Mouse (Mus musculus) cerebral cortex, adult 2 months (tissue): ENCODE data around the gene Tpx2.

Experiments used
- WGBS: fragments of 180-500 bp; shearing (Covaris S2); methylation state at CpG from one replicate; pipeline ENCODE4 v1.1.7; 2018; 5-methylcytosine and 5-hydroxymethylcytosine counted together

Tpx2 gene

DNA sequence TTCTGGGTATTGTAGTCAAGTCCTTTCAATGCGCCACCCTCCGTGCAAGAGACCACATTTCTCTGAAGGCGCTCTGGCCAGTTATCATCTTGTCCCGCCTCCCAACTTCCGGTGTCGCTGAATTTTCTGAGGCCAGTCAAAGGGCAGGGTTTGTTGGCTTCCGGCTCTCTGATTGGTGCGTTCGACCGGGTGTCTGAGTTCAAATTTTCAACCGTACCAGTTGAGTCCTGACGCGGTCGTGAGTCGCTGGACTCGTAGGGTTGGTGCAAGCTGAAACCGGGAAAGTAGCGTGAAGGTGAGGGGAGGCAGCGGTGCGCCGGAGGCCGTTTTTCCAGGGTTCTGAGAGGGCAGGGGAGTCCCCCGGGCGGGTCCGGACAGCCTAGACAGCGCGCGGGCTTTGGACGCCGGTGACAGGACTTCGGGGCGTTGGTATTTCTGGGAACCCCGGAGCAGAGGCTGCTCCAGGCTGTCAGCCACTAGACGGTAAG is at the start of gene Tpx2:
TSS of gene Tpx2 (plus strand) at position 150 of the 488 bp plus-strand sequence.
- under 1% methylated on average over 34 of the region's 34 CpGs for WGBS

DNA sequence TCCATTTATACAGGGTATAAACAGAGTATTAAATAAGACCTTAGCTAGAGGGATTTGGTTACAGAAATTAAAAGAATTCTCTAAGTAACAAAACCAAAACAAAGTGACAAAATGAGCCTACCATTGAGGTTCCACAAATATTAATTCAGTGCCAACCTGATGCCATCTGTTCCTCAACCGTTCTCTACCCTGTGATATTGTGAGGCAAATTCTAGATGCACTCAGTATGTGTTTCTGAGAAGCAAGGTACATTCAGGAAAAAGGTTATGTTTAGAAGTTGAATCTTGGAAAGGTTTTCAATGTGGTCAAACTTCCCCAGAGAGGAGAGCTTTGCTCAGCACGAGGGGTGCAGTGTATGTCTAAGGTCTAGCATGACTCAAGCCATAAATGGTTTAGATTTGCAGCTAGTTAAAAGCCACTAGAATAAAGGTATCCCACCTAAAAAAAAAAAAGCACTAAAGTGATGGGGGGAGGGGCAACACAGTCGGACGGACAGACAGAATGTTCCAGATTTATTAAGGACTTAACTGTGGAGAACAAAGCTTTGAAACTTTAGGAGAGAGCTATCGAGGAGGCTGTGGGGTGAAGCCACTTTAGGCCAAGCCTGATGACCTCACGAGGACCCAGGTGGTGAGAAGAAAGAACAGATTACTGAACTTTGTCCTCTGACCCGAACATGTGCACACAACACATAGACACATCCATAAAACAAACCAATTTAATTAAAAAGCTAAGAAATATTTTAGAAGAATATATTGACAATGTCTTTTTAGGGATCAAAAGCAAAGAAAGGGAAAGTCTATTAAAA is 47.6 kb upstream of the Tpx2 start:
- WGBS: 67% methylated on average over 7 of the region's 7 CpGs

DNA sequence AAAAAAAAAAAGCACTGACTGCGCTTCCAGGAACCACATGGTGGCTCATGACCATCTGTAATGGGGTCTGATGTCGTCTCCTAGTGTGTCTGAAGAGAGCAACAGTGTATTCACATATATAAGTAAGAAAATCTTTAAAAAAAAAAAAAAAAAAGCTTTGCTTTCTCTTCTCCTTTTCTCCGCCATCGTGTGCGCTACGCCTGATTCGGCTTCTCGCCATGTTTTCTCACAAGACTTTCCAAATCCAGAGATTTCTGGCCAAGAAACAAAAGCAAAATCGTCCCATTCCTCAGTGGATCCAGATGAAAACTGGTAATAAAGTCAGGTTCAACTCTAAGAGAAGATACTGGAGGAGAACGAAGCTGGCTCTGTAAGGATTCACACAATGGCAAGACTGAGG is 45.5 kb upstream of the Tpx2 start:
- WGBS: 73% methylated on average over 10 of the region's 10 CpGs

DNA sequence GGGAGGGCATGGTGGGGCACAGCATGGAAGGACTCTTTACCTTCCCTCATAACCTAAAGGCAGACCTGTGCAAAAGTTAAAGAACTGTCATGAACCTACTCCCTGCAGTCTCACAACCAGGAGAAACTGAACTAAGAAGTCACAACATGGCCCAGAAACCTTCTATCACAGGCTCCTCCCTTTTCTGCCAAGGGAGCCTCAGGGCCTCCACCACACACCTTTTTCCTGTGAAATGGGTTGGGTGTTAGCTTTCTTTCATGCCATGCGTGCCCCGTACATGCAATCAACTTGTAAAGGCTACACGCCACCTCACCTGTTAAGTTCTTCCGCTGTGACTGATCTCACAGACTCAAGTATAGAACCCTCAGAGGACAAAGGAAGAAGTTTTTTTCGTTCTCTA is 44.7 kb upstream of the Tpx2 start:
- 94% methylated on average over 5 of the region's 5 CpGs for WGBS

DNA sequence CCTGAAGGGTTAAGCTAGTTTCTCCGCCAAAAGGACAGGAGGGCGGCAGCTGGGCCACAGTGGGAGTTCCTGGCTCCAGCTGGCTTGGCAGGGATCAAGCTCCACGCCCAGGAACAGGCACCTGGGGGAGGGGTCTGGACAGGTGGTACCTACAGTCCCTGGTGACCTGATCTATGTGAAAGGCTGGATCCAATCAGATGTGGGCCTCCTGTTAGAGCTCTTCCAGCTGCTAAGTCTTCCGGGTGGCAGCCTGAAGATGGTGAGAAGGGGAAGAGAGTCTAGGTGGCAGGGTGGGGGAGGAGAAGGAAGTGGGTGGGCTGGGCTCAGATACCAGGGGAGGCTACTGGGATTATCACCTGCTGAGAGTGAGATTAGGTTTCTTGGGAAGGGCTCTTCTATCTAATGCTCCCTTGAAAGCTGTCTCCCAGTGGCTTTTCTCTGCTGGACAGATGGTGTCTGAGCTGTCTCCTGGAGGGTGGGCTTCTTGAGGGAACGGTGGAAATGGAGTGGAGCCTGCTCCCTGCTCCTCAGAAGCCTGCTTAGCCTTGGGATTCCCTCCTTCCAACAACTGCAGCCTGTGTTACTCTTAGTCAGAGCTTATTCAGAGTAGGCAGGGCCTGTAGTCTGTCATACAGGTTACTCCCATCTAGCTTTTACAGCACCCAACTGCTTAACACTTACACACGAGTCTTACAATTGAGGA is 43.2 kb upstream of the Tpx2 start:
- 8% methylated on average over 6 of the region's 6 CpGs for WGBS

DNA sequence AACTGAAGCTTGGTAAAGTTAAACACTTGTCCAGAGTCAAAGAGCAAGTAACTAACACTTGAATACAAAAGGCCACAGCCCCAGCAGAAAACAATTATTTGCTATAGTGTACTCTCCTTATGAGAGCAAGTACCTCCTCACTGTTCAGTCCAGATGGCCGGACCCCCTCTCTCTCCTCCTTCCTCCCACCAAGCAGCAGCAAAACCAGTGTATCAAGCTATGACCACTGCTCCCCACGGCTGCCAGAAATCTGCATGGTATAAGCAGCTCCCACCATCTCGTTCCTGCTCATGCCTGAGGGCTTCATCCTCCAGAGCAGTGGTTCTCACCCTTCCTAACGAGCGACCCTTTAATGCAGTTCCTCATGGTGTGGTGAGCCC is 42.7 kb upstream of the Tpx2 start:
- WGBS: 53% methylated on average over 5 of the region's 5 CpGs

DNA sequence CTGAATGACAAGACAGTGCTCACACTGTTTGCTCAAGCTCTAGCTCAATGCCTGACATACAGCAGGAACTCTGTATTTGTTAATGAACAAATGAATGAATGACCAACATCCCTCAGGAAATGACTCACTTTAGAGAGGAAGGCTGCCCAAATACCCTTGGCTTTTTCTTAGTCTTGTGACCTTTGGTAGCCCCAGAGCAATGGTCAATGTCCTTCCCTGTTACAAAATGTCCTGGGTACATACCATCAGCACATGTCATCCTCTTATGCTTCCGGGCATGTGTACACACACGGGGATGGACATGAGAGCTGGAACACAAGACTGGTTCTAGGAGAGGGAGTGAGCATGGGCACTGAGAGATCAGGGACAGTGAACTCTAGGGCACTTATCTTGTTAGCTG is 41.7 kb upstream of the Tpx2 start:
- 70% methylated on average over 2 of the region's 2 CpGs for WGBS

DNA sequence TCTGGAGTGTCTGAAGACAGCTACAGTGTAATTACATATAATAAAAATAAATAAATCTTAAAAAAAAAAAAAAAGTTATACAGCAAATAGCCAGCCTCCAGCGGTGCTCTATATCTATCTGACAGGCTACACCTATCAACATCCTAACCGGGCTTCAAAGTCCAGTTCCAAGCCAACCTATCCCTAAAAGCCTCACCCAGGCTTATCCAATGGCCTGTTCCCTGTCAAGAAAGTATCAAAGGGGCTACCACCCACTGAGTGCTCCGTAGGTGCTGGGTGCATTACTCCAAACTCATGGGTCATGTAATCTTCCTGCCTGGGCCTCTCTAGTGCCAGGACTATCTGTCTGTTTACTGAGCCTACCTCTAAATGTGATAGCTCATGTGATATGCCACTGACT is 39.6 kb upstream of the Tpx2 start:
- WGBS: 84% methylated on average over 3 of the region's 3 CpGs

DNA sequence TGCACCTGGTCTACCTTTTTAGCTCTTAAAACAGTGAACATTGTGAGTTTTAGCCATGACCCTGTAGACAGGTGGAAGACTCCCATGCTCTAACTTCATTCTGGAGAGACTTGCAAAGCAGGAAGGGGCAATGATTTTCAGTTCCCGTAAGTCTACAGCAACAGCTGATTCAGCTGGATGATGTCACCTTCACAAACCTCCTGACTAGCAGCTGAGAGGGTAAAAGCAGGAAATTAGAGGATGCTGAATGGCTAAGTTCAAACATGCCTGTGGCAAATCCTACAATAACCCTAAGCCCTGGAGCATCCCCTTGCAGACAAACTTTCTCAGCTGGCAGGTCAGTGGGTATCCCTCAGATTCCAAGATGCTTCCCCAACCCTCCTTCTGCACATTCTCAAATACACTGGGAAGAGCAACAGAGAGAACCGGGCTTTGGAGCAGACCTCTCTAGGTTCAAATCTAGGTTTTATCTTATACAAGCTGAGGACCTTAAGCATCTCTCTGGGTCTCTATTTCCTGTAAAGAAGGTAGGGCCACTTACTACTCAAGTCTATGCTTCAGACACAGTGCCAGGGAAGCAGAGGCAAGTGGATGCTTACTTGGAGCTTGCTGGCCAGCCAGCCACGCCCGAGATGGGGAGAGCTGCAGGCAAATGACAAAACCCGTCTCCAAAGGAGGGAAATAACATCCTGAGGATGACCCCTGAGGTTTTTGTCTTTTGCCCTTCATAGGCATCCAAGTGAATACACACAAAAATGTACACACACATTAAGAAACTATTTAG is 37.4 kb upstream of the Tpx2 start:
- 63% methylated on average over 5 of the region's 5 CpGs for WGBS

DNA sequence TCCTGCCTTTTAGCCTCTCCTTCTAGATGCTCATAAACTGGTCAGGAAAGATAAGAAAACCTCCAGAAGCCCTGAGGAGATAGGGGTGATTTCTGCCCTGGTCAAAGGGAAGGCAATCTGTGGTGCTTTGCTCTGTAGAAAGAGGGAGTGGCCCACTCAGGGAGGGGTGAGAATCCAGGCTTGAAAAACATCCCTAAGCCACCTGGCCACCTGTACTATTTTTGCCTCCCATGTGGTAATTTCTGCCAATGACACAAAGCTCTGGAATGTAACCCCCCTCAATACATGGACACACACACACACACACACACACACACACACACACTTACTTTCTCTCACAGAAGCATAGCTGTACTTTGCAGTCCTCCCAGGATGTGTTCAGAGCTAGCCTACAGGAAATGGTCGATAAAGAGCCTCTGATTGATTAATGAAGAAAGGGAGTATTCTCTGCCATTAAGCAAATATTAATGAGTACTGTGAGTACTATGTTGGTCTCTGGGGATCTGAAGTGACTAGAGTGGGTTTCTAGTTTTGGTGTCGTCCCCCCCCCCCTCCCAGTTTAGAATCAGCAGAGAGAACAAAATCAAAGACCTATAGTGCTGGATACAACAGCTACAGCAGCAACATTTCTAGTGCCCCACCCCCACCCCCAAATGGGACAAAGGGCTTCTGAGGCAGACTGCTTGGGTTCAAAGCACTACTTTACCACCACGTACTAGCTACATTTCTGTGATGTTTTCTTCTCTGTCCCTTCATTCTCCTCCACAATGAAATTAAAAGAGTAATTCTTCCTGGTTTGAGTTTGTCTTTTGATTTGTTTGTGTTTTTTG is 36.2 kb upstream of the Tpx2 start:
- 48% methylated on average over 3 of the region's 3 CpGs for WGBS

DNA sequence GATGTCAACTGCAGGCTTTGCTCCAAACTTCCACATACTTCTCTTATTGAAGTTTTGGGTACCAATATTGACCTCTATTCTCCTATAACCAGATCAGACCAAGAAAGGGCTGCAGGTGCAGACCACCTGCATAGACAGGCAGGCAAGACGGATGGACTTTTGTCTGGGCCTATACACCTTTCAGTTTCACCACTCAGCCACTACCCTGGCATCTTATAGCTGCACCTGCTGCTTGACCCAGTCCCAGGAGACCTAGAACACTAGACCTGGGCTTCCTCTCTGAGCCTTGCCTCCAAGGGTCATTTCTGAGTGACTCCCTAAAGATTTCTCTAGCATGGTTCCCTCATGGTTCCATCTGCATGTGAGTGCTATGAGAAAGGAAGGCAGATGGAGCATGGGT is 34.5 kb upstream of the Tpx2 start:
- WGBS: 94% methylated on average over 1 of the region's 1 CpGs

DNA sequence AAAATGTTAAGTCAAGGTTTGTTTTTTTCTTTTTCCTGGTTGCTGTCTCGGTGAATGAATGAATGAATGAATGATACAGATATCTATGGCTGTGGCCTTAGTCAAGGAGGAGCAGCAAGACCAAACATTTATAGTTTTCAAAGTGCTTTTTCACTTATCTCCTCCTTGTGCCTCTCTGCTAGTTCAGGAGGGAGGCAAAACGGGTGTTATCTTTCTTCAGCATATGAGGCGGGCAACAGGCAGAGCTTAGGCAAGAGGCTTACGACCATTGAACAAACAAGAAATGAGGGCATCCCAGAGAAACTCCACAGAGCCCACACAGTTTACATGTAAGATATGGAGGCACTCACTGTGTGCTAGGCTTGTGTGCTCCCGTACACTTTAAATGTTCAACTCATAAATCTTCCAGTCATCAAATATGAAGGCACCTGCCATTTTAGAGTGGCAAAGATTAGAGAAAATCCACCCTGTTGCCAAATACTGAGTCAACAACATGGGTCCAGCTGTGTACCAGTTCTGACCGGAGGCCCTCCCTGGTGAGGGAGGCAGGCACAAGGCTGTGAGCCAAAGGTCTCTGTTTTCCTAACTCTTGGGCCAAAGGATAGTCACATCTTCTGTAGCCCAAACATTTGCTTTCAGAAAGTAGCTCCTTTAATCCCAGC is 33.4 kb upstream of the Tpx2 start:
- WGBS: 79% methylated on average over 6 of the region's 6 CpGs

DNA sequence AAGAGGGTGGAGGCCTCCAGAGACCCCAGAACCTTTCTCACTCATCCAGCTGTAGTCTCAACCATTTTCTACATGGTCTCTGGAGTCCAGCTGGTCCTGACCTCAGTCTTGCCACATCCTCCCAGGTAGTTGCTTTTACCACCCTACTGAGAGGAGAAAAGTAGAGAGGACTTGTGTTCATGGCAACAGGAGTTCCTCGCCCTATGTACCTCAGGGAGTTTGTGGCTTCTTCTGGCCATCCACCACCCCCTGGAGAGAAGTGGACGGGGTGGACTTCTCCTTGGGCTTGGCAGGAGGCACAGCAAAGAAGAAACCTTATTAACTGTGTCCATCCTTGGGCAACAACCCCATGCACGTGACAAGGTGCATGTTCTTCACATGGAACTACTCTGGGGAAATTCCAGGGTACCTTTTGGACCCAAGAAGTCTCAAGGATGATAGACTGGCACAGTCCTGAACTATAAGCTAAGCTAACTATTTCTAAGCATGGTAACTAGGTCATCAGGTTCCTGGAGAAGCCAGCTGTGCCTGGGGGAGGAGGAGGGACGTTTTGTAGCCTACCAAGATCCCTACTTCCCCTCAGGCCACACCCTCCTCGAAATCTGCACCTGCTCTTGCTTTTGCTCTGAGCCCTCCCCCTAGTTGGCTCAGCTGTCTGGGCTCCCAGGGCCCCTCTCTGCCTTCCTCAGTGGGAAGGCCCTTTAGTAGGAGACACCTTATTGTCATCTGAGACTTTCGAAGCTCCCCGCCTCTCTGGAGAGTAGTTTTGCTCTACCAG is 31.7 kb upstream of the Tpx2 start:
- 63% methylated on average over 7 of the region's 7 CpGs for WGBS

DNA sequence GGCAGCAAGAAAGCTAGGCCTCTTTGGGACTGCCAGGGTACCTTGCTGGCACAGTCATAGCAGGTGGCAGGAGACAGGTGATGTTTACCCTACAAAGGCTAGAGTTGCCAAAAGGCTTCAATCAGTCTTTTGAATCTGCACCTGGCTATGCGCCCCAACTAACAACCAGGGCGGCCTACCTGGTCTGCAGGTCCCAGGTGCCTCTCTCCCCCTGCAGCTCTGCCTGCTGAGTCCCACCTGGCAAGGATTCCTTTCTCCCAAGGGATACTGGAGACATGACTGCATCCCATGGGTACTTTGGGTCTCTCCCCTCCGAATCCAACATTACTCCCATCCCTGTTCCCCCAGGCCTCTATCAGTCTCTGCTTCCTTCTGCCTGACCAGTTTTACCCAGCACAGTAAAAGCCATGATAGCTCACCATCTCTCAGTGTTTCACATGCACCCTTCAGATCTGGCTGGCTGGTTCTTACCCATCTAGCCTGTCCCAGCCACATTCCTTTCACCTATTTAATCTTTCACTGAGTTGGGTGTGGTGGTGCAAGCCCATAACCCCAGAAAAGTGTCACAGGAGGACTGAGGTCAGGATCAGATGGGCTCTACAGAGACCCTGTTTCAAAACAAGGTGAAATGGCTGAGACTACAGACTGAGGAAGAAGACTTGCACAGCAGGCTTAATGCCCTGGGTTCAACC is 31.0 kb upstream of the Tpx2 start:
- WGBS: 87% methylated on average over 3 of the region's 3 CpGs

DNA sequence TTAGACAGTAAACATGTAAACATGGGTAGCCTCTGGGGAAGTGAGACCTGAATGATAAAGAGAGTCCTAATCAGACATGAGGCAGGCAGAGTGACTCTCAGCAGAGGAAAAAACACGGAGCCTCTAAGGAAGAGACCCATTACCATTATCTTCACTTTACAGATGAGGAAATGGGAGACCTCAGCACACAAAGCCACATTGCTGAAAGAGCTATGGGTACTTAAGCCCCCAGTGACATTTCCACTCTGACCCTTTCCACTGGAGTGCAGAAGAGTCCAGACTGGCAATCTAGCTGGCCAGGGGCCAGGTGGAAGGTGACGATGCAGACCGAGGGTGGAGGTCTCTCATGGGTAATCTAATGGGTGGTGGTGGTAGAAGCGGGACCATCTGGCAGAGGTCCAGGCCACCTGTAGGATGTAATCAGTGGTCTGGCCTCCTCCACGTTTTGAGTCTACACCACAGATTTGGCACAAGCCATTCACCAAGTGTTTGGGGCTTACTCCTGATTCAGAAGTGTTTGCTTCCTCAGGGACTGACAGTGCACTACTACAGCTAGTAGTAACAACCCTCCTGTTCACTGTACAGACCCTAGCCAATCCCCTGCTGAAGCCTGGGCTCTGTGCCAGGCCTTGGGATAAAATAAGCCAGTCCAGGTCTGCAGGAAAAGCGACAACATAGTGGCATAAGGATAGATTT is 30.0 kb upstream of the Tpx2 start:
- 17% methylated on average over 6 of the region's 6 CpGs for WGBS

DNA sequence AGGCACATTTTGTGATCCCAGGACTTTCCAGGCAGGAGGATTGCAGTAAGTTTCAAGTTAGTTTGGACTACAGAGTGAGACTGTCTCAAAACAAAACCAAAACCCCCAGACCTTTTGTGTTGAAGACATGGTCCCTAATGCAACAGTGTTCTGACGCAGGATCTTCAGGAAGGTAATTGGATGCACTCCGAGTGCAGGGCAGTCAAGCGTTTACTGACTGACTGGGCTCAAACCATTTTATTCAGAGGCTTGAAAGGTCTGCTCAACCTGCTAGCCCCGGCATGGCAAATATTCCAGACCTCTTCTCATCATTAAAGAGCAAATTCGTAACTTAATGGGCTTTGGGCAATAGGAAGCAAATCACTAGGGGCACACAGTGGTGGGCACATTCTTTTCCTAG is 29.1 kb upstream of the Tpx2 start:
- 81% methylated on average over 5 of the region's 5 CpGs for WGBS

DNA sequence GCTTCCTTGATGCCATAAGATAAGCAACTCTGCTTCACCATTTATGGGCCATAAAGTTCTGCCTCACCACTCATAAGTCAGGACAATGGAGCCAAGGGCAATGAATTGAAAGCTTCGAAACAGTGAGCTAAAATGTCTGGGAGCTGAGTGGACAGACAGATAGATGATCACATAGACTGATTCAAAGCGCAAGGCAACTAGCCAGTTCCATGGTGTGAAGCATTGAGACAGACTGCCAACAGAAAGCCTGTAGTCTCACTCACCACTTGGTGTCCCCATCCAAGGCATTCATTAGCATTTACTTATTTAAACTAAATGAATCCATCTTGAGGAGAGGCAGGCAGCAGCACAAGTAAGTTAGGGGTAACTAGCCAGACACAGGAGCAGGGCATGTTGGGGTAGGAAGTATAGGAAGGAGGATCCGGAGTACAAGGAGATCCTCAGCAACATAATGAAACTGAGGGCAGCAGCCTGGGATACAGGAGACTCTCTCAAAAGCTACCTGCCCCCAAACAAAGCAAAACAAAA is 28.6 kb upstream of the Tpx2 start:
- WGBS: 80% methylated on average over 3 of the region's 3 CpGs

DNA sequence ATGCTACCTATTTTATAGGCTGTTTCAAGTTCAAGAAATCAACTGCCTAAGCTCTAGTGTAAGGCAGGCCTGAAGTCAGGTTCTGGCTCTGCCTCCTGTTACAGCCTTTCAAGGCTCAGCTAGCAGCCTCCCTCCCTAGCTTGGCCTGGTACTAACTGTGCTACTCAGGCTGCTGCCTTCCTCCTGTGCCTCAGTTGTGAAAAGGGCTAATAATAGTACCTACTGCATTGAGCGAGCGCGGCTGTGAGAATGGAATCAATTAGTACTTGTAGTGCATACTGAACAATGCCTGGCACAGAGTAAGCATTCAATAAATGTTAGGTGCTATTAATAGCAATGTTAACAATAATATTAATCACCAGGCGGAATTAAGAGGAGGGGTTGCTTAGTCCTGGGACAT is 27.8 kb upstream of the Tpx2 start:
- WGBS: 40% methylated on average over 4 of the region's 4 CpGs

DNA sequence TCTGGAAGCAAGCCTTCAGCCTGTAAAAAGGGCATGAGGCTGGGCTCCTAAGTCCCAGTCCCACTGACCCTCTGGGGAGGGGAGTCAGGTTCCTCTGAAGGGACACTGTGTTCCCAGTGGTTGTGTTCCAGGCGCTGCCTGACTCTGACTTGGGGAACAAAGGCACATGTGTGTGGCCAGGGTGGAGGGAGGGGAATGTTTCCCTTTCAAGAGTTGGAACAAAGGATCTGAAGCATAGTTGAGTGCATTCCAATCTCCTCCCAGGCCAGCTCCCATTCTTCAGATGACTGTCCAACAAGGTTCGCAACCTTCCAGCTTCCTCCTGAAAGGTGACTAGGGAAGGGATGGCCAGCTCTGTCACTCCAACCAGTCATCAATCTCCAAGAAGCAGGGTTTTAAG is 27.4 kb upstream of the Tpx2 start:
- 56% methylated on average over 2 of the region's 2 CpGs for WGBS
